Mouse (Mus musculus) MEL (cell line): Measurements from ENCODE around the gene Klk5. TPM values are rescaled to one million over a fixed set of nuclear protein-coding genes. Genes with fewer than 3 reads are reported as not detected.
A peak's percentile ranks its signal among the peaks of the same experiment; 100 is the strongest.

Source experiments
- DNase-seq: peaks from one replicate; pipeline ENCODE4 v3.0.0; 2011; ENCODE audit warnings: low read depth, low spot score
- H3K27ac ChIP-seq: 2 replicates; pipeline ENCODE4 v1.5.1; 2012; ENCODE audit warnings: low read depth, mild to moderate bottlenecking, control low read depth, low read length, moderate library complexity; ENCODE audit not compliant: control insufficient read depth
- H3K27me3 ChIP-seq, 2 experiments: fragments of 150-350 bp in 1 of 2; sonication (generic) in 1 of 2; 2 replicates each; pipeline ENCODE4 v1.6.1; 2012; ENCODE audit warnings: low read length in 2 of 2, mild to moderate bottlenecking in 2 of 2, improper control_type of control experiment in 1 of 2, moderate library complexity in 1 of 2; ENCODE audit not compliant: insufficient read depth in 2 of 2, control insufficient read depth in 1 of 2
- H3K36me3 ChIP-seq, 2 experiments: 2 replicates each; pipeline ENCODE4 v1.6.1; 2012 to 2014; ENCODE audit warnings: low read length in 2 of 2, improper control_type of control experiment in 1 of 2, inconsistent platforms in 1 of 2, mild to moderate bottlenecking in 1 of 2; ENCODE audit not compliant: insufficient read depth in 2 of 2, control insufficient read depth in 1 of 2
- H3K4me1 ChIP-seq, 2 experiments: fragments of 150-350 bp in 1 of 2; sonication (generic) in 1 of 2; 2 replicates each; pipeline ENCODE4 v1.6.1; 2012; ENCODE audit warnings: low read length in 2 of 2, improper control_type of control experiment in 1 of 2, mild to moderate bottlenecking in 1 of 2; ENCODE audit not compliant: insufficient read depth in 2 of 2, control insufficient read depth in 1 of 2
- H3K4me3 ChIP-seq, 2 experiments: fragments of 150-350 bp in 1 of 2; sonication (generic) in 1 of 2; 2 replicates each; pipeline ENCODE4 v1.5.1; 2012; ENCODE audit warnings: low read depth in 2 of 2, low read length in 2 of 2, mild to moderate bottlenecking in 2 of 2, moderate library complexity in 2 of 2, control low read depth in 1 of 2, improper control_type of control experiment in 1 of 2; ENCODE audit not compliant: control insufficient read depth in 1 of 2, insufficient read depth in 1 of 2
- H3K79me2 ChIP-seq: 2 replicates; pipeline ENCODE4 v1.6.1; 2012; ENCODE audit warnings: mild to moderate bottlenecking, low read length, moderate library complexity; ENCODE audit not compliant: control insufficient read depth, poor library complexity, insufficient read depth
- H3K9ac ChIP-seq: 2 replicates; pipeline ENCODE4 v1.6.1; 2012; ENCODE audit warnings: low read depth, mild to moderate bottlenecking, control low read depth, low read length, moderate library complexity; ENCODE audit not compliant: control insufficient read depth, poor library complexity, severe bottlenecking
- H3K9me3 ChIP-seq: fragments of 150-350 bp; sonication (generic); replicated peaks from 2 replicates; pipeline ENCODE4 v1.6.1; 2012; ENCODE audit warnings: mild to moderate bottlenecking, low read length, improper control_type of control experiment, moderate library complexity; ENCODE audit not compliant: insufficient read depth
- BHLHE40 ChIP-seq: IDR thresholded peaks from 2 replicates; pipeline ENCODE4 v1.6.1; 2012; ENCODE audit warnings: low read depth, mild to moderate bottlenecking, inconsistent platforms, low read length, improper control_type of control experiment, borderline replicate concordance
- CHD2 ChIP-seq: IDR thresholded peaks from 2 replicates; pipeline ENCODE4 v1.6.1; 2011; ENCODE audit warnings: low read length, improper control_type of control experiment
- CTCF ChIP-seq, 3 experiments: IDR thresholded peaks in 2 of 3; conservative IDR thresholded peaks in 1 of 3; 2 replicates each; pipeline ENCODE4 v1.5.1; 2011 to 2012; ENCODE audit warnings: low read length in 3 of 3, low read depth in 2 of 3, mild to moderate bottlenecking in 2 of 3, improper control_type of control experiment in 1 of 3, inconsistent platforms in 1 of 3, mixed read lengths in 1 of 3, moderate library complexity in 1 of 3; ENCODE audit not compliant: control insufficient read depth in 1 of 3, insufficient read depth in 1 of 3, poor library complexity in 1 of 3, severe bottlenecking in 1 of 3
- E2F4 ChIP-seq: IDR thresholded peaks from 2 replicates; pipeline ENCODE4 v1.6.1; 2011; ENCODE audit warnings: low read depth, low read length, improper control_type of control experiment, borderline replicate concordance
- ELF1 ChIP-seq: IDR thresholded peaks from 2 replicates; pipeline ENCODE4 v1.6.1; 2014; ENCODE audit warnings: low read depth, mild to moderate bottlenecking, inconsistent platforms, low read length, improper control_type of control experiment, moderate library complexity
- GABPA ChIP-seq: IDR thresholded peaks from 2 replicates; pipeline ENCODE4 v1.6.1; 2012; ENCODE audit warnings: low read depth, mild to moderate bottlenecking, inconsistent platforms, low read length, improper control_type of control experiment, moderate library complexity
- JUND ChIP-seq: IDR thresholded peaks from 2 replicates; pipeline ENCODE4 v1.6.1; 2011; ENCODE audit warnings: low read depth, mild to moderate bottlenecking, improper control_type of control experiment, low read length
- KAT2A ChIP-seq: conservative IDR thresholded peaks from 2 replicates; pipeline ENCODE4 v1.6.1; 2012; ENCODE audit warnings: low read depth, low read length, improper control_type of control experiment, inconsistent platforms
- MAFK ChIP-seq: IDR thresholded peaks from 2 replicates; pipeline ENCODE4 v1.6.1; 2011; ENCODE audit warnings: low read depth, mild to moderate bottlenecking, low read length, improper control_type of control experiment, borderline replicate concordance
- MYB ChIP-seq: IDR thresholded peaks from 2 replicates; pipeline ENCODE4 v1.6.1; 2011; ENCODE audit warnings: mild to moderate bottlenecking, low read depth, low read length, improper control_type of control experiment
- MYC ChIP-seq: IDR thresholded peaks from 2 replicates; pipeline ENCODE4 v1.6.1; 2011; ENCODE audit warnings: low read depth, mild to moderate bottlenecking, low read length, improper control_type of control experiment, moderate library complexity
- POLR2A ChIP-seq, 2 experiments: IDR thresholded peaks; 2 replicates each; pipeline ENCODE4 v1.6.1; 2011 to 2012; ENCODE audit warnings: low read length in 2 of 2, mild to moderate bottlenecking in 2 of 2, control low read depth in 1 of 2, improper control_type of control experiment in 1 of 2, low read depth in 1 of 2, moderate library complexity in 1 of 2; ENCODE audit not compliant: control insufficient read depth in 1 of 2, insufficient read depth in 1 of 2, poor library complexity in 1 of 2
- POLR2AphosphoS2 ChIP-seq: IDR thresholded peaks from 2 replicates; pipeline ENCODE4 v1.6.1; 2011; ENCODE audit warnings: low read length, improper control_type of control experiment
- POLR2AphosphoS5 ChIP-seq: IDR thresholded peaks from 2 replicates; pipeline ENCODE4 v1.6.1; 2012; ENCODE audit warnings: low read depth, borderline replicate concordance, mild to moderate bottlenecking, inconsistent platforms, low read length, moderate library complexity, mixed read lengths
- RAD21 ChIP-seq: IDR thresholded peaks from 2 replicates; pipeline ENCODE4 v1.6.1; 2011; ENCODE audit warnings: mild to moderate bottlenecking, low read depth, low read length, improper control_type of control experiment
- SIN3A ChIP-seq: IDR thresholded peaks from 2 replicates; pipeline ENCODE4 v1.6.1; 2012; ENCODE audit warnings: low read length, improper control_type of control experiment, inconsistent platforms
- SMC3 ChIP-seq: IDR thresholded peaks from 2 replicates; pipeline ENCODE4 v1.6.1; 2011; ENCODE audit warnings: low read depth, low read length, improper control_type of control experiment
- TAL1 ChIP-seq: IDR thresholded peaks from 2 replicates; pipeline ENCODE4 v1.6.1; 2012; ENCODE audit warnings: mild to moderate bottlenecking, inconsistent platforms, low read length, moderate library complexity, mixed read lengths
- TBP ChIP-seq: IDR thresholded peaks from 2 replicates; pipeline ENCODE4 v1.8.0; 2011; ENCODE audit warnings: low read depth, low read length, improper control_type of control experiment
- UBTF ChIP-seq: IDR thresholded peaks from 2 replicates; pipeline ENCODE4 v1.6.1; 2012; ENCODE audit warnings: low read depth, mild to moderate bottlenecking, inconsistent platforms, low read length, improper control_type of control experiment, moderate library complexity, borderline replicate concordance; ENCODE audit not compliant: insufficient read depth
- USF2 ChIP-seq, 2 experiments: IDR thresholded peaks; 2 replicates each; pipeline ENCODE4 v1.6.1; 2011 to 2012; ENCODE audit warnings: improper control_type of control experiment in 2 of 2, low read length in 2 of 2, borderline replicate concordance in 1 of 2, inconsistent platforms in 1 of 2, low read depth in 1 of 2, mild to moderate bottlenecking in 1 of 2; ENCODE audit not compliant: insufficient read depth in 1 of 2
- ZC3H11A ChIP-seq: IDR thresholded peaks from 2 replicates; pipeline ENCODE4 v1.6.1; 2012; ENCODE audit warnings: low read depth, mild to moderate bottlenecking, inconsistent platforms, low read length, improper control_type of control experiment
- ZMIZ1 ChIP-seq: IDR thresholded peaks from 2 replicates; pipeline ENCODE4 v1.6.1; 2012; ENCODE audit warnings: low read depth, mild to moderate bottlenecking, inconsistent platforms, low read length, improper control_type of control experiment, moderate library complexity
- polyA plus RNA-seq, 2 experiments: library from polyadenylated mRNA; stranded (reverse) in 1 of 2; unstranded in 1 of 2; fragments of >175 nt in 1 of 2; fragments of >200 nt in 1 of 2; gene quantifications; 2 replicates each; pipeline versions ENCODE4 v1.2.1 to v1.2.4; 2012; ENCODE audit warnings: low replicate concordance in 2 of 2, low read depth in 1 of 2; ENCODE audit not compliant: insufficient read length in 2 of 2, insufficient read depth in 1 of 2, missing spikeins in 1 of 2
- total RNA-seq: library from RNA; depleted of rRNA; stranded (reverse); fragments of 300-350 nt; gene quantifications from 2 replicates; pipeline ENCODE4 v1.2.3, GENCODE M21; 2012

Klk5 gene
- total and polyA plus RNA-seq, 3 experiments = not detected

- no peak overlapping the region for H3K9ac ChIP-seq
- H3K27ac ChIP-seq = no peak overlapping the region
- no peaks in the 10 kb centered on the region for H3K9me3 ChIP-seq
- no peak for TF ChIP-seq ZMIZ1
- TF ChIP-seq MYB = no peak
- no peak for TF ChIP-seq SMC3
- TF ChIP-seq KAT2A = no peak
- TF ChIP-seq USF2 (IDR thresholded peaks at IDR 0.05; ENCODE audit: borderline replicate concordance in 1 of 2, insufficient read depth in 1 of 2, low read depth in 1 of 2, low read length in 2 of 2) = no peak
- TF ChIP-seq ZC3H11A = no peak
- TF ChIP-seq TAL1 = no peak
- no peak for TF ChIP-seq POLR2A (IDR thresholded peaks at IDR 0.05; ENCODE audit: control insufficient read depth in 1 of 2, insufficient read depth in 1 of 2, low read depth in 1 of 2, low read length in 2 of 2, poor library complexity in 1 of 2)
- no peak for TF ChIP-seq GABPA
- no peak for TF ChIP-seq BHLHE40
- TF ChIP-seq CHD2 = no peak
- no peak for TF ChIP-seq JUND
- TF ChIP-seq RAD21 = no peak
- TF ChIP-seq POLR2AphosphoS2 = no peak
- H3K36me3 ChIP-seq = no peaks in the 10 kb centered on the region
- DNase-seq = peak; percentile 2
- H3K4me3 ChIP-seq = no peak overlapping the region
- no peaks in the 10 kb centered on the region for H3K27me3 ChIP-seq
- no peaks in the 10 kb centered on the region for H3K4me1 ChIP-seq
- no peaks in the 10 kb centered on the region for H3K79me2 ChIP-seq
These were observed 36.5 kb downstream of the Klk5 start for GRCm38 (mm10) chr7:43878281-43878680.

- Histone ChIP-seq H3K4me1 (no peaks in the 10 kb centered on the region), H3K79me2 (no peaks in the 10 kb centered on the region), H3K27me3 (no peaks in the 10 kb centered on the region), H3K27ac (no peak within 1 kb of the TSS), H3K9me3 (no peaks in the 10 kb centered on the region), H3K9ac (no peak within 1 kb of the TSS), H3K4me3 (no peak within 1 kb of the TSS), H3K36me3 (no peaks in the 10 kb centered on the region)
- TF ChIP-seq POLR2AphosphoS2 (no peak), MYC (no peak), CHD2 (no peak), TBP (no peak), UBTF (no peak), SIN3A (no peak), POLR2A (IDR thresholded peaks at IDR 0.05; ENCODE audit: control insufficient read depth in 1 of 2, insufficient read depth in 1 of 2, low read depth in 1 of 2, low read length in 2 of 2, poor library complexity in 1 of 2) (no peak), SMC3 (no peak), JUND (no peak), RAD21 (no peak), BHLHE40 (no peak), CTCF (IDR thresholded peaks at IDR 0.05 in 2 of 3, conservative IDR thresholded peaks at IDR 0.05 in 1 of 3; ENCODE audit: control insufficient read depth in 1 of 3, insufficient read depth in 1 of 3, low read depth in 2 of 3, low read length in 3 of 3, poor library complexity in 1 of 3, severe bottlenecking in 1 of 3) (no peak), MAFK (no peak), E2F4 (no peak), ELF1 (no peak), POLR2AphosphoS5 (no peak)
- DNase-seq = no peak
These were observed 39.1 kb downstream of the Klk5 start, which contains the start of gene Klk4 for GRCm38 (mm10) chr7:43880912-43881311. Gene Klk4 (plus strand): TSS chr7:43881160.
